Mouse (Mus musculus) lung, postnatal 25 days (tissue): ENCODE measurements at regions not wholly inside any gene's neighbourhood (a gene's known extent, or its start where the extent isn't known, plus 50 kb on each side); places are given as distances from the start of the nearest gene placed in this dataset.

Experiments
- DNase-seq: peaks from one replicate; pipeline ENCODE4 v3.0.0; 2022; ENCODE audit warnings: low spot score

GRCm38 (mm10) chr5:82142063-82142462, 1122.1 kb downstream of the Adgrl3 start:
- no peak for DNase-seq
